In genomic region chr2:77073930-77074329, GRCm38 (mm10) we compare ENCODE assay signal across 8 mouse cellular contexts.
A peak's percentile ranks its signal among the peaks of the same experiment; 100 is the strongest.
DNase-seq lines count a peak whose midpoint lies in the region; ATAC-seq lines count a peak whose summit lies in the region.

No protein-coding gene starts in this region.

- DNase-seq in heart, postnatal 36 days: peak; percentile 14 to 15
- DNase-seq in heart, adult 9 months (ENCODE audit: low spot score in 2 of 2): no peak
- DNase-seq in 3T3-L1 (ENCODE audit: low read depth, low spot score): peak; percentile 41
- DNase-seq in adrenal gland, postnatal 36 days: peak; percentile 29 to 31
- DNase-seq in kidney, postnatal 14 days: peak; percentile 21
- no peak for DNase-seq in gastrocnemius, adult 8-10 months (ENCODE audit: low spot score in 2 of 2)
- DNase-seq in spleen, postnatal 10 days (ENCODE audit: low spot score in 2 of 2): no peak

- intact Hi-C loops in heart, postnatal 36 days (cut with DNase I): no loop called here

- ATAC-seq in megakaryocyte progenitor cell, adult 5-6 weeks (replicated peaks; ENCODE audit: poor library complexity): no peak

Comparison
In these comparisons a context has a peak if more than half of its experiments do, and no peak if none do; other contexts are left out.
1. DNase-seq: peak in heart, postnatal 36 days (2 of 2), 3T3-L1 (single experiment), adrenal gland, postnatal 36 days (2 of 2) and kidney, postnatal 14 days (single experiment); none in heart, adult 9 months (0 of 2), gastrocnemius, adult 8-10 months (0 of 2) and spleen, postnatal 10 days (0 of 2).